Mouse (Mus musculus): ENCODE measurements around the gene Setx.
A peak's percentile ranks its signal among the peaks of the same experiment; 100 is the strongest.

The Setx gene

GRCm38 (mm10) chr2:29135161-29135560, 11.2 kb downstream of the Setx start:
- no peak for DNase-seq (ENCODE audit: extremely low read depth, low read depth)

DNA sequence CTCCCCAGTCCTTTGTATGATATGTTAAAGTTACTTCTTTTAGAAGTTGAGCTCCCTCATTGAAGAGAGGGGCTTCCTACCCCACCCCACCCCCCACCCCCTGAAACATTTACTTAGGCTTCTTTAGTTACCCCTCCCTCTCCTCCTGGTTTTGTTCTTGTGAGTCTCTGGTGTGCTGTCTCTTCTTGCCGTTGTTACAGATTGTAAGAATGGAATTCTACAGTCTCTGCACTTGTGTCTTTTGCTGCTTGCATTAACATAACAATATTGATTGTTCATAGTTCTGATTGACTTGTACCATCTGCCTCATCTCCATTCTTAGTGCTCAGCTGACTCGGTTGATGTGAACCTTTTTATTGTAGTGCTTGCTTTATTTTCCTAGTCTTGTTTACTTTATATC, 28.0 kb downstream of the Setx start:
- no peak for DNase-seq (ENCODE audit: extremely low read depth, low read depth)

DNA sequence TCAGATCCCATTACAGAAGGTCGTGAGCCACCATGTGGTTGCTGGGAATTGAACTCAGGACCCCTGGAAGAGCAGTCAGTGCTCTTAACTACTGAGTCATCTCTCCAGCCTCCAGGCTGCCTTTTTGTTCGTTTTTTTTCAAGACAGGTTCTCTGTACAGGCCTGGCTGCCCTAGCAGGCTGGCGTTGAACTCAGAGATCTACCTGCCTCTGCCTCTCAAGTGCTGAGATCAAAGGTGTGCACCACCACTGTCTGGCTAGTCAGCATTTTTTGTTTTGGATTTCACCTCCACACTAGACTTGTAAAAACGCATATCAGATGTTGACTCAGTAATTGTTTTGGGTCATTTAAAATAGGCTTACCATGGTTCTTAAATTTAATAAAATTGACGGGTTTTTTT, 44.1 kb downstream of the Setx start:
- no peak for DNase-seq (ENCODE audit: extremely low read depth, low read depth)

DNA sequence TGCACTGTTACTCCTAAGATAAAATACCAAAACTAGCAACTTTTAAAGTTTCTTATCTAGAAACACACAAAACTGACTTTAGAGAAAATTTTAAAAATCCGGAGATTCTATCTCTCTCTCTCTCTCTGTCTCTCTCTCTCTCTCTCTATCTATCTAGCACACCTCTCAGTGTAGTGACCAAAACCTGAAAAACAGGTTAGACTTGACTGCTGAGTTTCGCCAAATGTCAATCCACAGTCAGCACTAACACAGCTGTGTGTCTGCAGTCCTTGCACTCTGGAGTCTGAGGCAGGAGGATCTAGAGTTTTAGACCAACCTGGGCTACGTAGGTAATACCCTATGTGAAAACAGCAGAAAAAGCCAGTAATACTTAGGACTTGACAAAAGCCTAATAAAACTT, 50.9 kb downstream of the Setx start:
- DNase-seq (ENCODE audit: extremely low read depth, low read depth) = no peak

GRCm38 (mm10) chr2:29179810-29180209, 55.8 kb downstream of the Setx start:
- peak; percentile 7 for DNase-seq (ENCODE audit: extremely low read depth, low read depth)

DNA sequence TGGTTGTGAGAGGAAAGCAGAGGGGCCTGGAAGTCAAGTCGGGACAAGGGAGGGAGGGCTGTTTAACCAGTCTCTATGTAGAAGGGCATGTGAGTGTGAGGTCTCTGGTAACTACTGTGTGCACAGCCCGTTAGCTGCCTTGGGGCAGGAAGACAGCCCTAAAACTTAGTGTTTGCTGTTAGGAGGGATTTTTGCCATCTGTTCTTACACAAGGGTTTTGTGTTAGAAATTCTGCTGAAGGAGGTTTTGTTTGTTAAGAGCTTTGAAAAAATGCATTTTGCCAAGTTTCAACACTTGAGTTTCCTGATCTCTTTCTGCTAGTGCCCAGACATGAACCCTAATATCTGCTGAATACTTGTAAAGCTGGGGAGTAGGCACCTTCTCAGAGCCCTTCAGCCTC, 57.1 kb downstream of the Setx start:
- no peak for DNase-seq (ENCODE audit: extremely low read depth, low read depth)

DNA sequence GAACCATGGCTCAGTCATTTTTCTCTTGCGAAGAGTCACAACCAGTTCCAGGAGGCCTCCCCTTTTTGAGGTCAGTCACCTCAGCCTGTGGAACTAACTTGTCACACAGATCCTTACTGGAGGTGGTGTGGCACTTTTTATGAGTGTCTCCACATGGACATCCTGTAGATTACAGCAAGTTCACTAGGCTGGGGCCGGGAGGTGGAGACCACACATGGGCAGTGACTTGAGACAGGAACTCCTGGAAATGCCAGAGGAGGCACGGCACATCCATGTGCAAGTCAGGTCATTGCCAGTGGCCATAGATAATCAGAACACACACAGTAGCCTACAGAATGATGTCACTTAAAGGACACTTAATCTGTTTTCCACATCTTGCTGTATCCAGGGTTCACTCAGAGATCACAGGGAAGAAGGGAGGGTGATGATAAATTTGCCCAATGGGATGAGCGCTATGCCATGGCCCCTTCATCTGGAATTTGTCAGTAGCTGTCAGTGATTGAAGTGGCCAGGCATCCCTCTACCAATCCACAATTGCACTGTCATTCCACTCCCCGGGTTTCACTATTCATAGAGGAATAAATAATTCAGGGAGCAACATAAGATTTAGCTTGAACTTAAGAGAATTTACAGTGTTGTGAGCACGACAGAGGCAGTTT, 59.4 kb downstream of the Setx start:
- no peak for DNase-seq (ENCODE audit: extremely low read depth, low read depth)

DNA sequence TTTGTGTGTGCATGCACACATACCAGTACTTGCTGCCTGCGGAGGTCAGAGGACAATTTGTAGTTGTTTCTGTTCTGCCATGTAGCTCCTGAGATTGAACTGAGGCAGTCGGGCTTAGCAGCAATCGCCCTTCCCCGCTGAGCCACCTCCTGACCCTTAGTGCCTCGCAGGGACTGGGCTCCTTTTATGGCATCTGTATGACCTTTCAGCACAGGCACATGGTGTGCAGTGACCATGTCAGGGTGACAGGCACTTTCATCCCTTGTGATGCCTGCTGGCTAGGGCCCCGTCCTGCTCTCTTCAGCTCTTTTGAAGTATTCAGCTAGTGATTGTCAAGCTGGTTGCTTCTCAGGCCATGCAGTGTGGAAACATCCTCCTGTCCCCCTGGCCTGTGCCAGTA, 62.2 kb downstream of the Setx start:
- DNase-seq (ENCODE audit: extremely low read depth, low read depth) = no peak

DNA sequence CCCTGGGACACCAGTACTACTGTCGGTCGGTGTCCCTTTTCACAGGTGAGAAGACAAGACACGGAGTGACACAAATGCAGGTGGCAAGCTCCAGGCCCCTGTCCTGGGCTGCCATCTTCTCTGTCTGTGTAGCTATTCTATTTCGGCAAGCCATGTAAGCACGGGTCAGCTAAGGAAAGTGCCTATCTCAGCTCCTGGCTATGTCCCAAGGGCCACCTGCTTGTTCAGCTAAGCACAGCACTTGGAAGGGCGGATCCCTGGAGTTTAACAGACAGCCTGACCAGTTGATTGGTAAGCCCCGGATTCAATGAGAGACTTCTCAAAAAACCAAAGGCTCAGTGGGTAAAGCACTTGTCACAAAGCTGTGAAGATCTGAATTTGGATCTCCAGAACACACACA, 66.4 kb downstream of the Setx start:
- no peak for DNase-seq (ENCODE audit: extremely low read depth, low read depth)

- no peak for DNase-seq (ENCODE audit: extremely low read depth, low read depth)
Measured at GRCm38 (mm10) chr2:29191216-29192215, 67.5 kb downstream of the Setx start.

- no peak for DNase-seq (ENCODE audit: extremely low read depth, low read depth)
Measured at GRCm38 (mm10) chr2:29192629-29193278, 68.8 kb downstream of the Setx start.

DNA sequence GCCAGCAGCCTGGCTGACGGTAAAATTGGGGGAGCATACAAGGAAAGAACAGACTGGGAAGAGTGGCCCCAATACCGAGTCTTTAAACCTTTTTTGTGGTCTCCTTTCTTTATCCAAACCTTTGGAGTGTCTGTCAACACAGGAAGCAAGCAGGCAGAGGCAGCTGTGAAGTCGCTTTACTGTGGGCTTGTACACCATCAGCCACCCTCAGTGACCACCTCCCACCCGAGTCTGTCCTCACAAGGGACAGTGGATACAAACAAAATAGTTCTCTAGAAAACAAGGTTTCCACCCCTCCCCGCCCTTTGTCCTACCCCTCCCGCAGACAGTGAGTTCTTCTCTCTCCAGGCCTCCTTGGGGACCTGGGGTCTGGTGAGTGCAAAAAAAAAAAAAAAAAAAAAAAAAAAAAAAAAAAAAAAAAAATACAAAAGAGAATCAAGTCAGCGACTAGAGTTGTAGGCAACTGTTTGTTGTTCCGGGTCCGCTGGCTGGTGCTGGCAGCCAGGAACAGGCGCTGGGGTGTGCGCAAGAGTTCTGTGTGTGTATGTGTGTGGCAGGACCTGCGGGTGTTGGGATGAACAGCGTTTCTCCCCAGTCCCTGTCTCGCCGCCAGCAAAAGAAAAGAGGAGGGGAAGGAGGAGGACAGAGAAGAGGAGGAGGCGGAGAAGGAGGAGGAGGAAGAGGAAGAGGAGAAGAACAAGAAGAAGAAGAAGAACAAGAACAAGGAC, 70.0 kb downstream of the Setx start:
- peak; percentile 4 for DNase-seq (ENCODE audit: extremely low read depth, low read depth)

DNA sequence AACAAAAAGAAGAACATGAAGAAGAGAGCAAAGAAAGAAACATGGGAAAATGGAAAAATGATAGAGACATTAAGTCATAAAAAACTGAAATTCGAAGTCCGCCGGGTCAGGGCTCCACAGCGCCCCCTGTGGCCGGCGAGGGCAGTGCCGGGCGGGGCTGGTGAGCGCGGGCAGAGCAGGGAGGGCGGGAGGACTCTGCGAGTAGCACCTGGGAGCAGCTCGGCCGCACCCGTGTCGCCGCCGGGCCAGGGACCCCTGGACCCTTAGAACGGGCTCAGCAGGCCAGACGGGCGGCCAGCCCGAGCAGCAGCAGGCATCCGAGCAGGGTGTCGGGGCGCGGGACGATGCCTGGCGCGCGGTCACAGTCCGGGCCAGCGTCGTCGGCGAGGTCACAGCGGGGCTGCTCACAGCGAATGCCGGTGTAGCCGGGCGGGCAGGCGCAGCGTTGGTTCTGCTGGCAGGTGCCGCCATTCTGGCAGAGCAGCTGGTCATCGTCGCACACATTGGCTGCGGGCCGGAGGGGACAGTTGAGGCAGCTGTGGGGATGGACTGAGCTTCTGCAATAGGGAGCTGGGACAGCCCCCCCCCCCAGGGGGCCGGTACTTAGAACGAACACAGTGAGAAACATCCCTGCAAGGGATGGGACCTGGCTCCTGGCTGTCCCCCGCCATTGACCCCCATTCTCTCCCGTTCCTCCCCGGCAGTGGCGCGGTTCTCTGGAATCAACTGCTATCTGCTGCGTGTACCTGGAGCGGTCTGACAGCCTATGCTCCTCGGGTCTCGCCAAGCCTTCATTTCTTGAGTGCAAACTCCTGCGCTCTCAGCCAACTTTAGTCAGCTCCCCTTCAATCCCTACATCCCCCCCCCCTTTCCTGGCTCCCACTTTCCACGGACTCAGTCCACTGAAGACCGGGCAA, 70.8 kb downstream of the Setx start:
- no peak for DNase-seq (ENCODE audit: extremely low read depth, low read depth)

DNA sequence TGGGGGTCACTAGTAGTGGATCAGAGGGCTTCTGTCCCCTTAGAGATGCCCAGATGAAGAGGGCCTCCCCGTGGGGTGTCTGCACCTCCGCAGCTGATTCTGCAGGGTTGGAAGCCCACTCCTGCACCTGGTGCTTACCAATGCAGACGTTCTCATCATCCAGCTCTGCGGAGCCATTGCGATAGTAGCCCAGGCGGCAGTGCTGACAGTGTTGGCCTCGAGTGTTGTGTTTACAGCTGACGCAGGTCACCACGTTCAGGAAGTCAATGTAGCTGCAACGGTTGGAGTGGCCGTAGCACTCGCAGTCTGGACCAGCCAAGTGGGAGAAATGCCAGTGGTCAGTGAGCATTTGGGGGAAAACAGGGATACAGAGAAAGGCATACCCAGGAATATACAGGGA, 72.9 kb downstream of the Setx start:
- no peak for DNase-seq (ENCODE audit: extremely low read depth, low read depth)

DNA sequence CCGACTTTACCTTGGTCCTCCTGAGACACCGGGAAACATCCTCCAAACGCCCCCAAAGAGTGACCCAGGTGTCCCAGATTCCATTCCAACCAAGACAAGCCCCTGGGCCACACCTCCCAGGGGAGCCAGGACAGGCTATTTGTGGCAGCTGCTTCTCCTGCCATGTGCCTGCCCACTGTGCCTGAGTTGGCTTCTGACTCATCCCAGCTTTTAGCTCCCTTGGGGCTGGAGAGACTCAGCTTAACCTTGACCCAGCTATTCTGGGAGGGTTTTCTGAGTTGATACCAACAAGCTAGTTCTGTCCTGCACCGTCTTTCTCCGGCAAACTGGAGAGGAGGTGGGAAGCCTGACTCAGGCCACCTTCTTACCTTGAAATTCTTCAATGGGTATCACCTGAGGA, 74.5 kb downstream of the Setx start:
- DNase-seq (ENCODE audit: extremely low read depth, low read depth) = no peak

GRCm38 (mm10) chr2:29199909-29200308, 75.9 kb downstream of the Setx start:
- peak; percentile 25 for DNase-seq (ENCODE audit: extremely low read depth, low read depth)

GRCm38 (mm10) chr2:29201223-29201955, 77.4 kb downstream of the Setx start:
- DNase-seq (ENCODE audit: extremely low read depth, low read depth) = no peak

DNA sequence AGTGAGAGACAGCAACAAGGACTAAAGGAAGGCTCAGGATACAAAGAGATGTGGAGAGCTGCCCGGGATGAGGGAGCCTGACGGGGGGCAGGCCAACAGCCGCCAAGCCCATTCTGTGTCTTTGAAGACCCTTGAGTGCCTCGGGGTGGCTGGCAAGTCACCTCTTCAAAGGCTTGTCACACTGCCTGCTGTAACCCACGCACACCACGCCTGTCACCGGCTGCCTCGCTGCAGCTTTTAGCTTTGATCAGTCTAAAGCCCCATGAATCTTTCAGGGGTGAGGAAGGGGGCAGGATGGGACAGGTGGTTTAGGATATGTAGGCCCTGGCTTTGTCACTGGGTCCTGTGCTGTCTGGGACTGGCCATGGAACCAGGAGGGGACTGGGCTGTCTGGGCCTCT, 82.2 kb downstream of the Setx start:
- no peak for DNase-seq (ENCODE audit: extremely low read depth, low read depth)

- no peak for DNase-seq (ENCODE audit: extremely low read depth, low read depth)
Measured at GRCm38 (mm10) chr2:29216286-29217012, 92.5 kb downstream of the Setx start.

Data from MEL-GATA-1-ER (cell line).